Mouse (Mus musculus): ENCODE results near the gene Olfr1393. TPM values are rescaled to one million over a fixed set of nuclear protein-coding genes. Genes with fewer than 3 reads are reported as not detected.

Gene Olfr1393
- polyA plus RNA-seq, 1 experiment: 0.50 TPM

DNA sequence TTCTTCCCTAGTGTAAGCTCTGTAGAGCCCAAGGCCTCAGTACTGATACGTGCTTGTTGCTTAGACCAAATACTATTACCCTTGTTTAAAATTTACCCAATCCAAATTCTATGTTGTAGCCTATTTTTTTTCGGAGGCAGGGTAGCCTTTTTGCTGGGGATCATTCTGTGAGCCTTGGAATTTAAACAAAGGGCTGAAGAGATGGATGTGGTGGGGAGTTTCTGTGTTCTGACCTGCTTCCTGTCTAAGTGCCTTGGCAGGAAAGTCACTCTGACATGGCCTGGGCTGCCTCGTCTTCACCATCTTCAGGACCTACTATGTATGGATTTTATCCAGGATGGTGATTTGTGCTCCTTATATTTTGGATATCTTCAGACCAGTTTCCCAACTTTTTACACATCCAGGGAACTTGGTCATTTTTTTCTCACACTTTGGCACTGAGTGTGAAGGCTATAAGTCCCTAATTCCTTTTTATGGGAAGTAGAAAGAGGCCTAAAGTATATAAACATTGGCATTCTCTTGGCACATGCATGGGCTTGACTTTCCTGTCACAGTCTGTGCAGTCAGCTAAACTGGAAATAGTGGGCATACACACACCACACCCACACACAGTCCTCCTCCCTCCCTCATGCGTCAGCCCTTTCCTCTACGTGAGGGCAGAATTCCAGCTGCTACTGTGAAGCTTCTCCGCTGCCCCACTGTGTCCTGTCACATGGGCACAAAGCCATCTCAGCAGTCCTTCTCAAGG lies 29.7 kb upstream of the Olfr1393 start:
- H3K4me3 ChIP-seq (replicated peaks; ENCODE audit: control insufficient read depth, low read depth, low read length): peak overlapping the region; percentile 1
- 18% methylated on average over 6 of the region's 6 CpGs for WGBS
- peaks cover 13% of the 10 kb centered on the region for H3K4me1 ChIP-seq (ENCODE audit: control insufficient read depth, insufficient read depth, low read length)
- H3K27ac ChIP-seq (ENCODE audit: control insufficient read depth, insufficient read depth, low read depth, low read length, poor library complexity): peak overlapping the region; percentile 99
- TF ChIP-seq POLR2A (IDR thresholded peaks at IDR 0.05; ENCODE audit: borderline replicate concordance, control insufficient read depth, low read depth, low read length) (no peak), CTCF (IDR thresholded peaks at IDR 0.05; ENCODE audit: control insufficient read depth, insufficient read depth, low read length) (no peak)

DNA sequence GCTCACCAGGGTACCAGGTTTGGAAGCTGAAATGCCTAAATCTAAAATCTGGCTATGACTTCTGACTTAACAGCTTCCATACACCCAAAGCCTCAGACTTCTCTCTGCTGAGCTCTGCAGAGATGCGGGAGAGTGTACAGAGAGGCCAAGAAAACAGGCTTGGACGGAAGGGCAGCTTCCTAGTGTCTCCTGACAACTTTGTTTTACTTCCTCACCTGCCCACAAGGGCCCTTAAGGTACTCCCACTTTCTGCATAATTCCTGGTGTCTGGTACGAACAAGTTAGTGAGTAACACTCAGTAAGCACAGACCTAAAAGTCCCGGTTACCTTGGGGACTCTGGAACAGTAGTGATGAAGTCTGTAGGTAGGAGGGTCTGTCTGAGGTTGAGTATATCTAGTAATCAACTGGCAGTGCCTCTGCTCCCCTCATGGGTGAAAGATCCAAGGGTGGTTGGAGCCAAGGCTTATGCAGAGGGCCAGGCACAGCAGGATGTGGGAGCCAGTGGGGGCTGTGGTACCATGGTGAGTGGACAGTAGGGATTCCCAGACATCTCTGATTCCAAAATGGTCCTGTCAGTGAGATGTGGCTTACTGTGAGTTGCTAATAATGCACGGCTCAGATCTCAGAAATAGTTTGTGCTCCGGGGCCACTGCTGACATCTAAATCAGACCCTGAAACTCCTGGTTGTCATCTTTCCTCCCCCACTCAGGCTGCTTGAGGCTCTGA lies 29.0 kb upstream of the Olfr1393 start:
- Histone ChIP-seq H3K27ac (ENCODE audit: control insufficient read depth, insufficient read depth, low read depth, low read length, poor library complexity) (peak overlapping the region; percentile 99), H3K4me3 (replicated peaks; ENCODE audit: control insufficient read depth, low read depth, low read length) (peak overlapping the region; percentile 17), H3K4me1 (ENCODE audit: control insufficient read depth, insufficient read depth, low read length) (peaks cover 15% of the 10 kb centered on the region)
- 20% methylated on average over 6 of the region's 6 CpGs for WGBS
- TF ChIP-seq CTCF (IDR thresholded peaks at IDR 0.05; ENCODE audit: control insufficient read depth, insufficient read depth, low read length) (no peak), POLR2A (IDR thresholded peaks at IDR 0.05; ENCODE audit: borderline replicate concordance, control insufficient read depth, low read depth, low read length) (no peak)

DNA sequence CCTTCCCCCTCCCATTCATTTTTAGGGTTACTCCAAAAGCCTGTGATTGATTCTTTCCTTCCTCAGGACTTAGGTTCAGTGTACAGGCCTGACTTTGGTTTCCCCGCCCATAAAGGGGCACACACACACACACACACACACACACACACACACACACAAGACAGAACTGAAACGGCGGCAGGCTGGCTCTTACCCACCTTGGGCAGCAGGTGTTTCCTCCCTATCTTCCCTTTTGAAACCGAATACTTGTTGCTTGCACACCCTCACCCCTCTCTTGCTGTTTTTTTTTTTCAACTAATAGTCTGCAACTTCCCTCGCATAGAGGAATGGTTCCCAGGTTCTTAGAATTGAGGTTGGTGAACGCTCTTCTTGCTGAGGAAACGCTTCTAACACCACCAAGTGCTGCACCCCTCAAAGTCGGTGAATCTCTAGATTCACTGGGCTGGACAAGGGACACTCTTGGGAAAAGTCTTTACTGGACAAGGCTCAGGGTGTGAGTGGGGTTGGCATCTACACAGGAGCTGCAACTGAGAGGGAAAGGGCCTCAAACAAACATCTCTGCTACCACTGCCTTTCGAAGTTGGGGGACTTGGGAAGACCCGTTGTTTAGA lies 28.2 kb upstream of the Olfr1393 start:
- TF ChIP-seq POLR2A (IDR thresholded peaks at IDR 0.05; ENCODE audit: borderline replicate concordance, control insufficient read depth, low read depth, low read length) (no peak), CTCF (IDR thresholded peaks at IDR 0.05; ENCODE audit: control insufficient read depth, insufficient read depth, low read length) (no peak)
- H3K27ac ChIP-seq (ENCODE audit: control insufficient read depth, insufficient read depth, low read depth, low read length, poor library complexity): peak overlapping the region; percentile 99
- WGBS: under 1% methylated on average over 10 of the region's 10 CpGs
- peak overlapping the region; percentile 70 for H3K4me3 ChIP-seq (replicated peaks; ENCODE audit: control insufficient read depth, low read depth, low read length)
- H3K4me1 ChIP-seq (ENCODE audit: control insufficient read depth, insufficient read depth, low read length): peaks cover 15% of the 10 kb centered on the region

DNA sequence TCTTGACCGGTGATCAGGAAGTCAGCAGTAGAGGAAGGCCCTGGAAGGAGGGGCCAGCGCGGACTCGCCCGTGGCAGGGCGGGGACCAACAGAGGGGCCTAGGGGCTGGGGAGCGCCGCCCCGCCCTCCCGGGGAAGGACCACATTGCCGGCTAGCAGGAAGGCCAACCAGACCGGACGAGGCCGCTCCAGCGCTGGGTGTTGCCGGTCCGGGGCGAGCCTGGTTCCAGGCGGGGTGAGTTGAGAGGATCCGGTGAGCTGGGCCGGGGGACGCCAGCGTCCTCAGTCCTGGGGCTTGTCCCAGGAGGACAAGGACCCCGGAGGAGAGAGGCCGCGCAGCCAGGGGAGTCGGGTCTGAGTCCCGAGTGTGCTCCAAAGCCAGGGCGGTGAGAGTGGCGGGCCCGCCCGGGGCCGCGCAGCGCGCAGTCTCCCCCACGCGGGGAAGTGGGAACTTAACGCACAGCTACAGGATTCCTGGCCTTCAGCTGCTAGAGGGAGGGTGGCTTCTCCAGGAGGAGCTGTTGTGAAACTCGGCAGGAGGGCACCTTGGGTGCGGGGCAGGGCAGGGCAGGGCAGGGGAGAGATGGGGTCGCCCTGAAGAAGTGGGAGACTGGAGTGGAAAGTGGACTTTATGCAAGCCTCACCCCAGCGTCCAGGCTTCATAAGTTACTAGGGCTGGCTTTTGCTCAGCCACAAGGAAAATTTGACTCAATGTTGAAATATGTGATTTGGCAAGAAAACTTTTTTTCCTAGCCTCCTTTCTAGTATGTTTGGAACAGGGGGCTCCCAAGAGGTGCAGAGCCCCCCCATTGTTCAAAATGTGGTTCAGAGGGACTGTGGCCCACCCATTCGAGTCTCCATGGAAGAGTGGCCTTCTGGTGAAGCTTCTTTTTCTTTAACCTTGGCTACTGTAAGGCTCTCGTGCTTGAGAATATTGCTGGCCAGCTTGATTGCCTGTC lies 27.4 kb upstream of the Olfr1393 start:
- TF ChIP-seq POLR2A (IDR thresholded peaks at IDR 0.05; ENCODE audit: borderline replicate concordance, control insufficient read depth, low read depth, low read length) (peak; percentile 98), CTCF (IDR thresholded peaks at IDR 0.05; ENCODE audit: control insufficient read depth, insufficient read depth, low read length) (0 out of 2 replicates have a peak, but pooled peaks have one; percentile 32)
- H3K4me3 ChIP-seq (replicated peaks; ENCODE audit: control insufficient read depth, low read depth, low read length): peak overlapping the region; percentile 70
- peak overlapping the region; percentile 99 for H3K27ac ChIP-seq (ENCODE audit: control insufficient read depth, insufficient read depth, low read depth, low read length, poor library complexity)
- peaks cover 15% of the 10 kb centered on the region for H3K4me1 ChIP-seq (ENCODE audit: control insufficient read depth, insufficient read depth, low read length)
- under 1% methylated on average over 45 of the region's 45 CpGs for WGBS

DNA sequence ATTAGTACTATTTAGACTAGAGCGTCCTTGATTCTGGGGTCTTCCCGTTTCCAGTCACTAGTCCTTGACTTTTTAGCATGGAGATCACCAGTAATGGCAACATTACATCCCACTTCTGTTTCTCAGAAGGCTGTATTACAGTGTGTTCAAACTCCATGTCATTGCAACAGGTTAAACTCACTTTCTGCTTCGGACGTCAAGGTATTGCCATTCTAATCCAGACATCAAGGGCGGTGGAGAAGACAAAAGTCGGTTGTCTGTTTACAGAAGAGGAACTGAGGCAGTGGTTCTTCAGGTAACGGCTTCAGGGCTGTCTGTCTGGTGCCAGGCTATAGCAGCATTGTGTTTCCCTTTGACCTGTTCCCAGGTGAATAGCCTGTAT lies 26.7 kb upstream of the Olfr1393 start:
- H3K4me1 ChIP-seq (ENCODE audit: control insufficient read depth, insufficient read depth, low read length): peaks cover 15% of the 10 kb centered on the region
- TF ChIP-seq CTCF (IDR thresholded peaks at IDR 0.05; ENCODE audit: control insufficient read depth, insufficient read depth, low read length) (no peak), POLR2A (IDR thresholded peaks at IDR 0.05; ENCODE audit: borderline replicate concordance, control insufficient read depth, low read depth, low read length) (no peak)
- H3K27ac ChIP-seq (ENCODE audit: control insufficient read depth, insufficient read depth, low read depth, low read length, poor library complexity): peak overlapping the region; percentile 99; the same call in 1 of the 2 replicates
- 1% methylated on average over 7 of the region's 7 CpGs for WGBS
- H3K4me3 ChIP-seq (replicated peaks; ENCODE audit: control insufficient read depth, low read depth, low read length): peak overlapping the region; percentile 70

DNA sequence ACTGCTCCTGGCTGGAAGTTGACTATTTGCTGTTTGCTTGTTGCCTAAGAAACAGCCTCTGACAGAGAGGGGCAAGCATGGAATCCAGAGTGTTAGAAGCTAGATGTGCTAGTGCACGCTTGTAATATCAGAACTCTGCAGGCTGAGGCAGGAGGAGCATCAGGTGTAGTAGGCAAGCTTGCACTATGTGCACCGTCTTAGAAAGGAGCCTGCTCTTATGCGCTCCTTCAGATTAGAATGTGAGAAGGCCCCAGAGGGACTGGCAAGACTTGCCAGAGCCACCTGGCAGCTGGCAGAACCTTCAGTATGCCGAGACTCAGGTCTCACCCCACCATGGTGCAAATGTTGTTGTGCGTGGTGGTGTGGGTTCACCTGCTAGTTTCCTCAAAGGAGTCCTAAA lies 26.1 kb upstream of the Olfr1393 start:
- peaks cover 13% of the 10 kb centered on the region for H3K4me1 ChIP-seq (ENCODE audit: control insufficient read depth, insufficient read depth, low read length)
- peak overlapping the region; percentile 51 for H3K4me3 ChIP-seq (replicated peaks; ENCODE audit: control insufficient read depth, low read depth, low read length)
- TF ChIP-seq CTCF (IDR thresholded peaks at IDR 0.05; ENCODE audit: control insufficient read depth, insufficient read depth, low read length) (no peak), POLR2A (IDR thresholded peaks at IDR 0.05; ENCODE audit: borderline replicate concordance, control insufficient read depth, low read depth, low read length) (no peak)
- peak overlapping the region; percentile 35 for H3K27ac ChIP-seq (ENCODE audit: control insufficient read depth, insufficient read depth, low read depth, low read length, poor library complexity)
- 7% methylated on average over 5 of the region's 5 CpGs for WGBS

DNA sequence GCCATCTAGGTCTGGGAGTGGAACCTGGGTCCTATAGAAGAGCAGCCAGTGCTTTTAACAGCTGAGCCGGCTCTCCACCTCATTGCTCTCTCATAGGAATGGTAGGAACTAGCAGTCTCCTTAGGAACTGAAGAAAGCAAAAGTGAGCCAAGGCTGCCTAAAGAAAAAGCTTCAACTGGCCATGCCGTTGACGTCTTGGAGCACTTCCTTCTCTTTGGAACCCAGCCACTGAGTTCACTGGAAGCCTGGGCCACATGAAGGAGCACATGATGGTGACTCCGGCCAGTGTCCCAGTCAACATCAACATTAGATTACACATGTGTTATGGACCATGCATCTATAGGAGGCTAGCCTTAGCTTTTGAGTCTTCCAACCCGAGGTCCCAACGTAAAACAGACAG lies 25.1 kb upstream of the Olfr1393 start:
- no peak for TF ChIP-seq POLR2A (IDR thresholded peaks at IDR 0.05; ENCODE audit: borderline replicate concordance, control insufficient read depth, low read depth, low read length)
- no peak for TF ChIP-seq CTCF (IDR thresholded peaks at IDR 0.05; ENCODE audit: control insufficient read depth, insufficient read depth, low read length)
- Histone ChIP-seq H3K4me3 (replicated peaks; ENCODE audit: control insufficient read depth, low read depth, low read length) (no peak overlapping the region), H3K27ac (ENCODE audit: control insufficient read depth, insufficient read depth, low read depth, low read length, poor library complexity) (no peak overlapping the region), H3K4me1 (ENCODE audit: control insufficient read depth, insufficient read depth, low read length) (peaks cover 12% of the 10 kb centered on the region)
- 33% methylated on average over 6 of the region's 6 CpGs for WGBS

All from bone marrow, adult 2 months (tissue).